ENCODE assay signal across 13 mouse cellular contexts in genomic region chr16:34706487-34706946, GRCm38 (mm10). TPM values are rescaled to one million over a fixed set of nuclear protein-coding genes. Genes with fewer than 3 reads are reported as not detected.
DNase-seq lines count a peak whose midpoint lies in the region; ATAC-seq and TF ChIP-seq lines count a peak whose summit lies in the region.
"Had no signal": no experiment of that assay in that cellular context is flagged by ENCODE, and none has a peak within 500 bp of the region (broad histone marks: within the 10 kb centered on the region; RNA-seq: fewer than 3 reads in every experiment).

No protein-coding gene starts in this region.

- ATAC-seq in liver, embryonic 12.5 days, result no peak
- peak; percentile 51; the same call in 1 of the 2 replicates for ATAC-seq in intestine, embryonic 15.5 days
- peak; percentile 56; the same call in 1 of the 2 replicates for ATAC-seq in stomach, postnatal 0 days (ENCODE audit: low FRiP score, low TSS enrichment)
- ATAC-seq: inflammation-experienced regulatory T-cells, adult 6 months; midbrain, embryonic 15.5 days had no signal

- no peak for TF ChIP-seq POLR2A in liver, adult 2 months (IDR thresholded peaks at IDR 0.05; ENCODE audit: extremely low read depth, insufficient read depth, low read length)

- no peaks in the 10 kb centered on the region for H3K27me3 ChIP-seq in liver, adult 2 months (ENCODE audit: control insufficient read depth, insufficient read depth, low read length)
- H3K27me3 ChIP-seq in liver, embryonic 12.5 days (replicated peaks), result no peaks in the 10 kb centered on the region
- H3K27me3 ChIP-seq in intestine, embryonic 15.5 days (replicated peaks), result no peaks in the 10 kb centered on the region
- H3K27me3 ChIP-seq in stomach, postnatal 0 days (ENCODE audit: control insufficient read depth, insufficient read depth, low read length), result no peaks in the 10 kb centered on the region
- H3K27me3 ChIP-seq: midbrain, embryonic 15.5 days had no signal

- no peaks in the 10 kb centered on the region for H3K79me2 ChIP-seq in liver, adult 2 months (ENCODE audit: control insufficient read depth, insufficient read depth, low read length)

- H3K4me1 ChIP-seq in liver, adult 2 months (ENCODE audit: control insufficient read depth, insufficient read depth, low read length), result no peaks in the 10 kb centered on the region
- no peaks in the 10 kb centered on the region for H3K4me1 ChIP-seq in liver, embryonic 12.5 days
- H3K4me1 ChIP-seq in intestine, embryonic 15.5 days (replicated peaks), result no peaks in the 10 kb centered on the region
- H3K4me1 ChIP-seq in stomach, postnatal 0 days (replicated peaks; ENCODE audit: control insufficient read depth, insufficient read depth), result no peaks in the 10 kb centered on the region
- H3K4me1 ChIP-seq: midbrain, embryonic 15.5 days had no signal

- no peak overlapping the region for H3K4me2 ChIP-seq in liver, embryonic 12.5 days
- no peak overlapping the region for H3K4me2 ChIP-seq in intestine, embryonic 15.5 days (replicated peaks)
- no peak overlapping the region for H3K4me2 ChIP-seq in stomach, postnatal 0 days (replicated peaks; ENCODE audit: low read depth)
- H3K4me2 ChIP-seq: midbrain, embryonic 15.5 days had no signal

- no peak overlapping the region for H3K4me3 ChIP-seq in liver, adult 2 months (ENCODE audit: insufficient read depth, low read depth, low read length)
- H3K4me3 ChIP-seq in liver, embryonic 12.5 days, result no peak overlapping the region
- no peak overlapping the region for H3K4me3 ChIP-seq in intestine, embryonic 15.5 days (replicated peaks)
- no peak overlapping the region for H3K4me3 ChIP-seq in stomach, postnatal 0 days (ENCODE audit: low read depth, low read length)
- H3K4me3 ChIP-seq: midbrain, embryonic 15.5 days had no signal

- intact Hi-C loops in gastrocnemius, postnatal 14 days (cut with DNase I; ENCODE audit: low total_unique reads), result no loop called here

- no peak for TF ChIP-seq CTCF in liver, adult 2 months (IDR thresholded peaks at IDR 0.05; ENCODE audit: low read depth, low read length)
- no peak for TF ChIP-seq CTCF in stomach, postnatal 0 days (IDR thresholded peaks at IDR 0.05; ENCODE audit: low read depth)

- 0 out of 2 replicates have a peak, but pooled peaks cover 3% of the 10 kb centered on the region for H3K36me3 ChIP-seq in liver, adult 2 months (ENCODE audit: control insufficient read depth, insufficient read depth, low read length)
- peaks cover 56% of the 10 kb centered on the region for H3K36me3 ChIP-seq in liver, embryonic 12.5 days
- H3K36me3 ChIP-seq in intestine, embryonic 15.5 days, result no peaks in the 10 kb centered on the region
- H3K36me3 ChIP-seq in stomach, postnatal 0 days (ENCODE audit: control insufficient read depth, insufficient read depth, low read length), result no peaks in the 10 kb centered on the region

- no peak overlapping the region for H3K9ac ChIP-seq in liver, adult 2 months (ENCODE audit: low read depth, low read length)
- no peak overlapping the region for H3K9ac ChIP-seq in liver, embryonic 12.5 days
- H3K9ac ChIP-seq in intestine, embryonic 15.5 days, result no peak overlapping the region
- no peak overlapping the region for H3K9ac ChIP-seq in stomach, postnatal 0 days (ENCODE audit: low read length)
- H3K9ac ChIP-seq: midbrain, embryonic 15.5 days had no signal

- peak; percentile 11 for TF ChIP-seq EP300 in stomach, postnatal 0 days (optimal IDR thresholded peaks at IDR 0.05)

- DNase-seq in liver, adult 2 months (ENCODE audit: extremely low read depth, low read depth, low spot score), result peak; percentile 23
- DNase-seq in gastrocnemius, postnatal 14 days, result peak; percentile 24
- DNase-seq in stomach, postnatal 0 days (ENCODE audit: low spot score), result no peak
- DNase-seq in right cerebral cortex, postnatal 36 days (ENCODE audit: low spot score in 2 of 2), result no peak
- no peak for DNase-seq in urinary bladder, adult 18-20 months (ENCODE audit: low spot score in 2 of 2)
- DNase-seq: adrenal gland, postnatal 36 days; thymus, postnatal 4 days had no signal

- peak overlapping the region; percentile 4; the same call in 1 of the 2 replicates for H3K27ac ChIP-seq in liver, adult 2 months (replicated peaks; ENCODE audit: insufficient read depth, low read depth, low read length)
- H3K27ac ChIP-seq in liver, embryonic 12.5 days, result no peak overlapping the region
- H3K27ac ChIP-seq in intestine, embryonic 15.5 days, result peak overlapping the region; percentile 72
- peak overlapping the region; percentile 88 for H3K27ac ChIP-seq in stomach, postnatal 0 days (replicated peaks)
- H3K27ac ChIP-seq: midbrain, embryonic 15.5 days had no signal

- 89% methylated on average over 7 of the region's 7 CpGs for WGBS in liver, adult 2 months
- WGBS in liver, embryonic 12.5 days (ENCODE audit: insufficient replicate concordance), result 84% methylated on average over 7 of the region's 7 CpGs
- 53% methylated on average over 7 of the region's 7 CpGs for WGBS in intestine, embryonic 15.5 days
- WGBS in stomach, postnatal 0 days, result 51% methylated on average over 7 of the region's 7 CpGs

- no peaks in the 10 kb centered on the region for H3K9me3 ChIP-seq in liver, embryonic 12.5 days (replicated peaks)
- H3K9me3 ChIP-seq in intestine, embryonic 15.5 days, result no peaks in the 10 kb centered on the region
- no peaks in the 10 kb centered on the region for H3K9me3 ChIP-seq in stomach, postnatal 0 days (ENCODE audit: control insufficient read depth, low read length)
- H3K9me3 ChIP-seq: G1E; midbrain, embryonic 15.5 days had no signal

RNA-seq across cellular contexts. Expression of gene Ccdc14, which starts 16.1 kb away (rescaled TPM):
- total RNA-seq in liver, adult 2 months (2014; rRNA removed), result 1.2 and 1.3 TPM in 2 replicates
- polyA plus RNA-seq in liver, adult 2 months (2012; rRNA removed), result 0.24 and 0.28 TPM in 2 replicates
- 4.4 and 4.6 TPM in 2 replicates for polyA plus RNA-seq in liver, embryonic 12.5 days (2016; fragmentation: Nextera tagmentation; extraction: Ambion mirVana)
- total RNA-seq in gastrocnemius, postnatal 14 days (2021), result 1 to 10 TPM; 2.5 to 2.6 TPM
- polyA plus RNA-seq in intestine, embryonic 15.5 days (2015; fragmentation: Nextera tagmentation; extraction: Ambion mirVana), result 4.9 and 6.0 TPM in 2 replicates
- 1.8 TPM in 2 replicates for polyA plus RNA-seq in stomach, postnatal 0 days (2015; fragmentation: Nextera tagmentation; extraction: Ambion mirVana)

RNA-seq across cellular contexts. Expression of gene Mylk, which starts 38.5 kb away (rescaled TPM):
- total RNA-seq in liver, adult 2 months (2014; rRNA removed), result 26.3 and 33.0 TPM in 2 replicates
- 34.4 and 37.7 TPM in 2 replicates for polyA plus RNA-seq in liver, adult 2 months (2012; rRNA removed)
- 4.6 and 5.9 TPM in 2 replicates for polyA plus RNA-seq in liver, embryonic 12.5 days (2016; fragmentation: Nextera tagmentation; extraction: Ambion mirVana)
- 10 to 100 TPM; 30.8 to 35.8 TPM for total RNA-seq in gastrocnemius, postnatal 14 days (2021)
- polyA plus RNA-seq in intestine, embryonic 15.5 days (2015; fragmentation: Nextera tagmentation; extraction: Ambion mirVana), result 300 and 346 TPM in 2 replicates
- 480 TPM in 2 replicates for polyA plus RNA-seq in stomach, postnatal 0 days (2015; fragmentation: Nextera tagmentation; extraction: Ambion mirVana)
- polyA plus RNA-seq: G1E; inflammation-experienced regulatory T-cells, adult 6 months had no signal

RNA-seq across cellular contexts. Expression of gene Ropn1, which starts 56.8 kb away (rescaled TPM):
- not detected in 2 replicates for total RNA-seq in liver, adult 2 months (2014; rRNA removed)
- polyA plus RNA-seq in liver, adult 2 months (2012; rRNA removed), result not detected in 2 replicates
- polyA plus RNA-seq in liver, embryonic 12.5 days (2016; fragmentation: Nextera tagmentation; extraction: Ambion mirVana), result not detected in 2 replicates
- total RNA-seq in gastrocnemius, postnatal 14 days (2021), result not detected
- polyA plus RNA-seq in intestine, embryonic 15.5 days (2015; fragmentation: Nextera tagmentation; extraction: Ambion mirVana), result not detected in 2 replicates
- polyA plus RNA-seq in stomach, postnatal 0 days (2015; fragmentation: Nextera tagmentation; extraction: Ambion mirVana), result not detected in 2 replicates
- total RNA-seq: adrenal gland, postnatal 36 days; common myeloid progenitor, adult 5-6 weeks; G1E had no signal
- polyA plus RNA-seq: G1E; inflammation-experienced regulatory T-cells, adult 6 months; midbrain, embryonic 15.5 days had no signal

Comparison
In these comparisons a context has a peak if more than half of its experiments do, and no peak if none do; other contexts are left out.
1. DNase-seq: peak in liver, adult 2 months (single experiment) and gastrocnemius, postnatal 14 days (single experiment); none in stomach, postnatal 0 days (single experiment), right cerebral cortex, postnatal 36 days (0 of 2) and urinary bladder, adult 18-20 months (0 of 2).